Mouse (Mus musculus) frontal cortex, postnatal 25 days (tissue): ENCODE measurements at regions not wholly inside any gene's neighbourhood (a gene's known extent, or its start where the extent isn't known, plus 50 kb on each side); places are given as distances from the start of the nearest gene placed in this dataset.

Experiments
- DNase-seq, 2 experiments: peaks; one replicate each; pipeline ENCODE4 v3.0.0; 2022; ENCODE audit warnings: low spot score in 2 of 2

- no peak for DNase-seq
Observed at GRCm38 (mm10) chr13:82187196-82187595, 404.3 kb downstream of the Cetn3 start.

- DNase-seq, result no peak
Observed at GRCm38 (mm10) chr13:82200739-82201138, 417.9 kb downstream of the Cetn3 start.

- no peak for DNase-seq
Observed at GRCm38 (mm10) chr13:82225430-82225829, 442.6 kb downstream of the Cetn3 start.

GRCm38 (mm10) chr13:82233901-82234300 lies 451.0 kb downstream of the Cetn3 start:
- DNase-seq, result no peak

GRCm38 (mm10) chr13:82246231-82246630 lies 463.4 kb downstream of the Cetn3 start:
- DNase-seq, result no peak

GRCm38 (mm10) chr13:82250361-82250760 lies 467.5 kb downstream of the Cetn3 start:
- no peak for DNase-seq

GRCm38 (mm10) chr13:82258491-82258935 lies 475.6 kb downstream of the Cetn3 start:
- DNase-seq, result no peak

GRCm38 (mm10) chr13:82264236-82264635 lies 481.4 kb downstream of the Cetn3 start:
- DNase-seq, result no peak

- DNase-seq, result no peak
Observed at GRCm38 (mm10) chr13:82265170-82265569, 482.3 kb downstream of the Cetn3 start.

GRCm38 (mm10) chr13:82265736-82266135 lies 482.9 kb downstream of the Cetn3 start:
- DNase-seq, result no peak

- no peak for DNase-seq
Observed at GRCm38 (mm10) chr13:82274733-82275132, 491.9 kb downstream of the Cetn3 start.

GRCm38 (mm10) chr13:82276001-82276400 lies 493.1 kb downstream of the Cetn3 start:
- DNase-seq, result no peak

GRCm38 (mm10) chr13:82280744-82281143 lies 497.9 kb downstream of the Cetn3 start:
- DNase-seq, result no peak

GRCm38 (mm10) chr13:82295834-82296233 lies 513.0 kb downstream of the Cetn3 start:
- no peak for DNase-seq

- DNase-seq, result no peak
Observed at GRCm38 (mm10) chr13:82304227-82304626, 521.4 kb downstream of the Cetn3 start.

- no peak for DNase-seq
Observed at GRCm38 (mm10) chr13:82305076-82305475, 522.2 kb downstream of the Cetn3 start.

GRCm38 (mm10) chr13:82308336-82308735 lies 525.5 kb downstream of the Cetn3 start:
- peak in 1 of 2 experiments; percentile 14 for DNase-seq

- peak in 1 of 2 experiments; percentile 35 for DNase-seq
Observed at GRCm38 (mm10) chr13:82316573-82317202, 533.8 kb downstream of the Cetn3 start.

GRCm38 (mm10) chr13:82317203-82317580 lies 534.3 kb downstream of the Cetn3 start:
- DNase-seq, result no peak

GRCm38 (mm10) chr13:82318395-82318794 lies 535.5 kb downstream of the Cetn3 start:
- no peak for DNase-seq

- DNase-seq, result no peak
Observed at GRCm38 (mm10) chr13:82354355-82354754, 571.5 kb downstream of the Cetn3 start.

- no peak for DNase-seq
Observed at GRCm38 (mm10) chr13:82355296-82355695, 572.4 kb downstream of the Cetn3 start.

GRCm38 (mm10) chr13:82359442-82359841 lies 576.6 kb downstream of the Cetn3 start:
- no peak for DNase-seq

- no peak for DNase-seq
Observed at GRCm38 (mm10) chr13:82360711-82361110, 577.8 kb downstream of the Cetn3 start.
